Mouse (Mus musculus): Measurements from ENCODE around the gene Acat2. TPM values are rescaled to one million over a fixed set of nuclear protein-coding genes. Genes with fewer than 3 reads are reported as not detected.

The Acat2 gene
- total and polyA plus RNA-seq, 3 experiments = 48.6 to 128 (median 58.6) TPM

- no peak for DNase-seq (ENCODE audit: extremely low read depth)
Measured at GRCm38 (mm10) chr17:12956664-12957063, 3.9 kb downstream of the Acat2 start.

GRCm38 (mm10) chr17:12949669-12950068, 10.9 kb downstream of the Acat2 start:
- Histone ChIP-seq H3K27me3 (replicated peaks) (no peaks in the 10 kb centered on the region), H3K79me2 (replicated peaks; ENCODE audit: control insufficient read depth, extremely low read depth, insufficient read depth, poor library complexity, severe bottlenecking) (no peaks in the 10 kb centered on the region), H3K4me2 (ENCODE audit: insufficient read depth, low read depth, poor library complexity, severe bottlenecking) (no peak overlapping the region), H3K4me1 (ENCODE audit: control insufficient read depth in 1 of 2, insufficient read depth in 2 of 2) (no peaks in the 10 kb centered on the region), H3K9me3 (replicated peaks; ENCODE audit: low read length) (no peaks in the 10 kb centered on the region), H3K4me3 (replicated peaks in 1 of 3; ENCODE audit: low read depth in 2 of 3, low read length in 2 of 3, poor library complexity in 1 of 3) (no peak overlapping the region), H3K27ac (ENCODE audit: insufficient read depth, low read depth) (no peak overlapping the region), H3K9ac (ENCODE audit: insufficient read depth, low read depth) (no peak overlapping the region), H3K36me3 (replicated peaks in 1 of 2; ENCODE audit: control insufficient read depth in 1 of 2, insufficient read depth in 1 of 2, low read length in 1 of 2) (peaks cover 45 to 70% of the 10 kb centered on the region in 2 experiments)
- in situ Hi-C loops (cut with MboI; ENCODE audit: low pct_ligation_motif_present, low pct_unique_long_range_greater_than_20kb, low sequenced_read_pairs) = no loop called here
- DNase-seq (ENCODE audit: extremely low read depth) = no peak
- TF ChIP-seq UBTF (IDR thresholded peaks at IDR 0.05; ENCODE audit: low read depth, low read length) (no peak), MAZ (IDR thresholded peaks at IDR 0.05; ENCODE audit: low read depth, low read length) (no peak), MXI1 (IDR thresholded peaks at IDR 0.05; ENCODE audit: low read depth, low read length) (no peak), ZNF384 (IDR thresholded peaks at IDR 0.05; ENCODE audit: low read depth, low read length) (no peak), RCOR1 (conservative IDR thresholded peaks at IDR 0.05; ENCODE audit: low read depth, low read length) (no peak), SIN3A (IDR thresholded peaks at IDR 0.05; ENCODE audit: low read length) (no peak), HCFC1 (IDR thresholded peaks at IDR 0.05; ENCODE audit: low read depth, low read length) (no peak), JUND (conservative IDR thresholded peaks at IDR 0.05; ENCODE audit: low read depth, low read length) (no peak), NRF1 (IDR thresholded peaks at IDR 0.05; ENCODE audit: low read depth, low read length) (no peak), IRF4 (IDR thresholded peaks at IDR 0.05; ENCODE audit: low read depth, low read length) (no peak), CHD2 (IDR thresholded peaks at IDR 0.05; ENCODE audit: low read length) (no peak), MEF2A (IDR thresholded peaks at IDR 0.05; ENCODE audit: borderline replicate concordance, low read depth, low read length) (no peak), CTCF (conservative IDR thresholded peaks at IDR 0.05 in 1 of 2, IDR thresholded peaks at IDR 0.05 in 1 of 2; ENCODE audit: low read depth in 2 of 2, low read length in 2 of 2) (no peak), TCF12 (IDR thresholded peaks at IDR 0.05; ENCODE audit: low read depth, low read length) (no peak), ELF1 (IDR thresholded peaks at IDR 0.05; ENCODE audit: low read depth, low read length) (no peak)
- dilution Hi-C loops (cut with MboI; ENCODE audit: extremely low pct_ligation_motif_present, extremely low pct_unique_long_range_greater_than_20kb, low sequenced_read_pairs) = no loop called here

More at GRCm38 (mm10) chr17:12956664-12957063, 3.9 kb downstream of the Acat2 start:
- Histone ChIP-seq H3K4me2 (ENCODE audit: insufficient read depth, low read depth, poor library complexity, severe bottlenecking) (no peak overlapping the region), H3K79me2 (replicated peaks; ENCODE audit: control insufficient read depth, extremely low read depth, insufficient read depth, poor library complexity, severe bottlenecking) (no peaks in the 10 kb centered on the region), H3K27ac (ENCODE audit: insufficient read depth, low read depth) (no peak overlapping the region), H3K4me3 (replicated peaks in 1 of 3; ENCODE audit: low read depth in 2 of 3, low read length in 2 of 3, poor library complexity in 1 of 3) (no peak overlapping the region), H3K36me3 (replicated peaks in 1 of 2; ENCODE audit: control insufficient read depth in 1 of 2, insufficient read depth in 1 of 2, low read length in 1 of 2) (peaks cover 23 to 40% of the 10 kb centered on the region in 2 experiments), H3K9me3 (replicated peaks; ENCODE audit: low read length) (no peaks in the 10 kb centered on the region), H3K27me3 (replicated peaks) (no peaks in the 10 kb centered on the region), H3K4me1 (ENCODE audit: control insufficient read depth in 1 of 2, insufficient read depth in 2 of 2) (peaks cover 2 to 11% of the 10 kb centered on the region in 2 experiments; a peak in 2 of 4 replicates), H3K9ac (ENCODE audit: insufficient read depth, low read depth) (no peak overlapping the region)
- dilution Hi-C loops (cut with MboI; ENCODE audit: extremely low pct_ligation_motif_present, extremely low pct_unique_long_range_greater_than_20kb, low sequenced_read_pairs) = no loop called here
- in situ Hi-C loops (cut with MboI; ENCODE audit: low pct_ligation_motif_present, low pct_unique_long_range_greater_than_20kb, low sequenced_read_pairs) = no loop called here
- no peak for TF ChIP-seq POLR2AphosphoS2 (IDR thresholded peaks at IDR 0.05; ENCODE audit: low read depth, low read length)
- TF ChIP-seq SIN3A (IDR thresholded peaks at IDR 0.05; ENCODE audit: low read length) = no peak
- no peak for TF ChIP-seq BHLHE40 (IDR thresholded peaks at IDR 0.05; ENCODE audit: low read depth, low read length)
- no peak for TF ChIP-seq ETS1 (conservative IDR thresholded peaks at IDR 0.05; ENCODE audit: low read depth, low read length)
- no peak for TF ChIP-seq ZC3H11A (IDR thresholded peaks at IDR 0.05; ENCODE audit: low read depth, low read length)
- no peak for TF ChIP-seq ELF1 (IDR thresholded peaks at IDR 0.05; ENCODE audit: low read depth, low read length)
- TF ChIP-seq MAZ (IDR thresholded peaks at IDR 0.05; ENCODE audit: low read depth, low read length) = no peak
- no peak for TF ChIP-seq TCF12 (IDR thresholded peaks at IDR 0.05; ENCODE audit: low read depth, low read length)
- TF ChIP-seq UBTF (IDR thresholded peaks at IDR 0.05; ENCODE audit: low read depth, low read length) = no peak
- TF ChIP-seq EP300 (IDR thresholded peaks at IDR 0.05; ENCODE audit: low read length) = no peak
- no peak for TF ChIP-seq JUND (conservative IDR thresholded peaks at IDR 0.05; ENCODE audit: low read depth, low read length)
- TF ChIP-seq TBP (conservative IDR thresholded peaks at IDR 0.05; ENCODE audit: low read depth, low read length) = no peak
- TF ChIP-seq ZNF384 (IDR thresholded peaks at IDR 0.05; ENCODE audit: low read depth, low read length) = no peak
- TF ChIP-seq IRF4 (IDR thresholded peaks at IDR 0.05; ENCODE audit: low read depth, low read length) = no peak
- no peak for TF ChIP-seq PAX5 (IDR thresholded peaks at IDR 0.05; ENCODE audit: low read length)
- no peak for TF ChIP-seq ZMIZ1 (IDR thresholded peaks at IDR 0.05; ENCODE audit: low read depth, low read length)
- no peak for TF ChIP-seq RCOR1 (conservative IDR thresholded peaks at IDR 0.05; ENCODE audit: low read depth, low read length)

Data from CH12.LX (cell line).